Mouse (Mus musculus) left cerebral cortex, postnatal 36 days (tissue): ENCODE measurements at regions not wholly inside any gene's neighbourhood (a gene's known extent, or its start where the extent isn't known, plus 50 kb on each side); places are given as distances from the start of the nearest gene placed in this dataset.

Source experiments
- DNase-seq, 2 experiments: peaks; one replicate each; pipeline ENCODE4 v3.0.0; 2021 to 2022; ENCODE audit warnings: low spot score in 2 of 2, mixed read lengths in 1 of 2
- intact Hi-C: fragments of 180-260 bp; cut with DNase I; formaldehyde crosslinking; loops from one replicate; pipeline ENCODE4 v1.15.1; 2025

DNA sequence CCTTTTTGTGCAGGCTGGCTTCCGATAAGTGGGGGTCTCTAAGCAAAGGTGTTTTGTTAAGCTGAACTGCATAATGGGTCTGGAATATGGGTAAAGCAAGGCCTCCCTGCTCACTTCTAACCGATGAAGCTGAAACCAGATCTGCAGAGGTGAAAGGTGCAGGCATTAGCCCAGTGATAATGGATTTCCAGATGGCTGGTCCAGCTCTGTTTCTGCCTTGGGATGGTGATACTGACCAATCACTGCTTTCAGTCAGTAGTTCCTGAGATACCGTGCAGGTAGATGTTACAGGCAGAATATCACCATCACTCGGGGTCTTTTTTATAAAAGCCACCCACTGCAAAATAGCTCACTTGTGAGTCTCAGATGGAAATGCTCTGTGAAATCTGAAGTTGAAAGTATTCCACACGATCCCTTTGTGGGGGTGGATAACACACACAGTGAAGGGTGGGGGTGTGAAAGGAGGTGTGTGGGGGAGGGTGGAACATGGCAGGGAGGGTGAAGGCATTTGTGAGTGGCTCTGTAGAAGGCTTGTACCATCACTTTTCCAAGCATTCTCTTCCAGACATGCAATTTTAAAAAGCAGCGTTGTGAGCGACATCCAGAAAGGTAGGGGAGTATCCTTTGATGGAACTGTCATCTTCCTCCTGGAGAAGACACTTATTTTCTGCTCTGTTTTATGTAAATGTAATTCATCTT, 154.0 kb downstream of the Enc1 start:
- intact Hi-C loops, result loop anchor here (5.0 to 10.0 kb wide), 4 partner anchors 42 to 237 kb away; no protein-coding TSS in a partner anchor
- no peak for DNase-seq

DNA sequence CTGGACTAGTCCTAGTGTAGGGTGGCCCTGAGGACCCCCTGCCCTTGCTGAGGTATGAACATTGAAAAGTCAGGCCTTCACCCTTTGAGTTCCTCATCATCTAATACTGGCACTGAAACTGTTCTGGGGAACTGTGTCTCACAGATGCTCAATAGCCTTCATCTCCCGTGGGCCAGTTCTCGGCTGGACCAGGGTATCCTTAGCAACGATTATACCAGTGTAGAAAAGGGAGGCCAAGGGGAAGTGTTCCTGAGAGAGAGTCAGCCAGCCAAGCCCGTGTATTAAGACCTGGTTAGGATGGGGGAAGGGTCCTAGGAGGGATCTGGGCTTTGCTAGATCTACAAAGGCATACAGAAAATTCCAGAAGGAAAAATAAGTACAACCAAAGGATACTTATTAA, 153.2 kb downstream of the Enc1 start:
- DNase-seq, result no peak
- intact Hi-C loops, result loop anchor here (5.0 to 10.0 kb wide), 3 partner anchors 43 to 161 kb away; no protein-coding TSS in a partner anchor

DNA sequence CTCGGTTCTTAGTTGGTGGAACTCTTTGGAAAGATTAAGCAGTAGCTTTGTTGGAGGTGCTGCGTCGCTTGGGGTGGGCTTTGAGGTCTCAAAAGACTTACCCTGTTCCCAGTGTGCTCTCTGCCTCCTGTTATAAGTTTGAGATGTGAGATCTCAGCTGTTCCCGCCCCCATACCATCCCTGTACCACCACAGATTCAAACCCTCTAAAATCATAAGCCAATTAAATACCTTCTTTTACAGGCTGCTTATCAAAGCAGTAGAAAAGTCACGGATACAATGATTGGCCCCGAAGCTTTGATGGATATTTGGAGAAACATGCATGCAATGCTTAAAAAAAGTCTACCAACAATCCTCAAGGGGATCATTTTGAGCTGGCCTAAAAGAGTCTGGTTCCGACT, 152.6 kb downstream of the Enc1 start:
- intact Hi-C loops, result loop anchor here (5.0 to 10.0 kb wide), 3 partner anchors 44 to 161 kb away; no protein-coding TSS in a partner anchor
- no peak for DNase-seq

DNA sequence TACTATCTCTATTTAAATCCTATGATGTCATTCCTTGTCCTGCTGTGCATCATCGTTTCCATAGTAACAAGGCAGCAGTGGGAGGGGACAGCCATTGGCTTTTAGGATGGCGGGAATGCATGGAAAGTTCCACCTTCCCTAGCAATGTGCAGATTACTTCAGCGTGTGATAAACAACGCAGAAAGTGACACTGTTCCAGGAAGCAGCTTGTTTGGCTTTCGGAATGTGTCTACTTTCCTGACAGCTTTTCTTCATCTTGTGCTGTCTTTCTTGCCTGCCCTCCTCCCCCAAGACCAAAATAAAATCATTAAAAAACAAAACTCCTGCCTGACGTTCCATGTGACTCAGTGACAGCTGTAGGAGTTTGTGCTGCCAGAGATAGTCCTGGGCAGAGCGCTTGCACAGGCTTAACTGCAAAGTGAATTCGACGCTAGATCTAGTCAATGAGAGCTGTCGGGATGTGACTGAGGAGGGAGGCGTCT, 149.6 kb downstream of the Enc1 start:
- intact Hi-C loops, result loop anchor here (5.0 to 10.0 kb wide), 3 partner anchors 47 to 164 kb away; no protein-coding TSS in a partner anchor
- DNase-seq, result peak; percentile 70 to 80

DNA sequence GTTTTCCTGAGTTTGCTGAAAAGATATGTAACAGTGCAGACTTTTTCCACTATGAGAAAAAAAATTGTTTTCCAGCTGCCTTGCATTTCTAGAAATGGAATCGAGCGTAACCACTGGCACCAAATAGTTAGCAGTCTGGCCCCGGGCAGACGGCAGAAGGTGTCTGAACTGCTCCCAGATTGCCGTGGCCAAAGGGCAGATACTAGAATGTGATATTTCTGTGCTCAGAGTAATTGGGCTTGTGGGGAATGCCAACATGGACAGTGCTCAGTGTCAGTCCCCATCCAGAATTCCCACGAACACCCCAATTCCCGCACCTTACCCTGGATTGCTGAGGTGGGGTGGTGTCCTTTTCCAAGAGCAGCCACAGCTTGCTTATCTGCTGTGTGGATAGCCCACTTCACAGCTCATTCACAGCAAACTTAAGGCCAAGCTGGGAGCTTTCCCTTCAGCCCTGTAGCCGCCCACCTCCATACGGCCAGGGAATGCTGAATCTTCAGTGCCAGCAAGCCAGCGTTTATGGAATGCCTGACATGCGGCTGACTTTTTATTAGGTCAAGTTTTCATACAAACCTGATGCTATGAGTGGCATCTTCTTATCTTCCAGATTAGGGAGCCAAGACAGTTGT, 148.1 kb downstream of the Enc1 start:
- intact Hi-C loops, result loop anchor here (10.0 kb wide), 1 partner anchor 546 kb away; no protein-coding TSS in a partner anchor
- DNase-seq, result peak; percentile 36 to 43

DNA sequence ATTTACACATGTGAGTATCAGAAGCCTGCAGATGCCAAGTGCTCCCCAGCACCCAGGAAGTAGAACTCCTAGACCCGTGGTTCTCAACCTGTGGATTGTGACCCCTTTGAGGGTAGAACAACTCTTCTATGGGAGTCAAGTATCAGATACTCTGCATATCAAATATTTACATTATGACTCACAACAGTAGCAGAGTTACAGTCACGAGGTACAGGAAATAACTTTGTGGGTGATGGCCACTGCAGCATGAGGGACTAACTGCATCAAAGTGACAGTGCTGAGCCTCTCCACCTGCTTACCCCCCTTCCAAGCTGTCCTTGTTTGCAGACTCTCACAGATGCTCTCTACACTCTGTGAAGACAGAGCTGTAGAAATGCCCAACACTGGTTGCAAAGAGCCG, 145.6 kb downstream of the Enc1 start:
- no peak for DNase-seq
- intact Hi-C loops, result loop anchor here (10.0 kb wide), 1 partner anchor 548 kb away; no protein-coding TSS in a partner anchor

DNA sequence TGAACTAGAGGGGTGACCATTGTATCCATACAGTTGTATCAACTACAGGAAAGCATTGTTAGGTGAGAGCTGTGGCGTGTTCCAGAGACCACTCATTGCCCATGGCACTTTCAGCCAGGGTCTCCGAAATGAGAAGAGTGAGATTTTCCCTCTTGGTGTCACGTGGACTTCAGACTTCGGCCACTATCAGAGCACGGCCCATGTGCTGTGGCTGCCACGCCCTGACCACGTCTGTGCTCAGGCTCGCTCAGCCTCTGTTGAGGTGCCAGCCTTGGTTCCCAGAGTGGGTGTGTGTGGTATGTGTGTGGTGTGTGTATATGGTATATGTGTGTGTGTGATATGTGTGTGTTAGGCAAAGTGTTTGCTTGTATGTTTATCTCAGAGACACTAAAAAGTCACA, 144.6 kb downstream of the Enc1 start:
- intact Hi-C loops, result loop anchor here (10.0 kb wide), 1 partner anchor 549 kb away; no protein-coding TSS in a partner anchor
- no peak for DNase-seq

DNA sequence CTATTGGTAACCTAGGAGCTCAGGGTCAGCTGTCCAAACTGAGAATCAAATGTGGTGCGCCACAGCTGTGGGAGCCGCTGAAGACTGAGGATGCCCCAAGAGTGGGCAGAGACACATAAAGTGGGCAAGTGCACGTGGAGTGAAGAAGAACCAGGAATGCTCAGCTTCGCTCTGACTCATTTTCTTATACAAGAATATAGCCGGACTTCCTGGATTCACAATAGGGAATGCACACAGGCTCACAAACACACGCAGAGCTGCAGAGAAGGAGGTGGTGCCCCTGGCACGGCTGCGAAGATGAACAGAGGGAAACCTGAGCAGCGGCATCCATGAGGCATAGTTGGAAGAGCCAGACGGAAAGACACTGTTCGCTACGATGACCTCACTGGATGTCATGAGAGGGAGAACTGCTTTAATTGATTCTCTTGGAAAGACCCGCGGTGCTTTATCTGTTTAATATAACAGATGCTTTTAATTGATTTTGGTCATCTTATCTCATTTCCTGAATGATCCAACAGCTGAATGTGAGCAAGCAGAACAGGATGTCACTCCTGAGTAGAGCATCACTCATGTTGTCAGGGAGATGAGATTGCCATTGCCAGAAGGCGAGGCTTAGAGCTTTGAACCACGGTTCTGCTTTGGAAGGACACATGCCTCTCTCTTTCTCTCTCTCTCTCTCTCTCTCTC, 143.3 kb downstream of the Enc1 start:
- intact Hi-C loops, result loop anchor here (10.0 kb wide), 1 partner anchor 551 kb away; no protein-coding TSS in a partner anchor
- DNase-seq, result no peak

DNA sequence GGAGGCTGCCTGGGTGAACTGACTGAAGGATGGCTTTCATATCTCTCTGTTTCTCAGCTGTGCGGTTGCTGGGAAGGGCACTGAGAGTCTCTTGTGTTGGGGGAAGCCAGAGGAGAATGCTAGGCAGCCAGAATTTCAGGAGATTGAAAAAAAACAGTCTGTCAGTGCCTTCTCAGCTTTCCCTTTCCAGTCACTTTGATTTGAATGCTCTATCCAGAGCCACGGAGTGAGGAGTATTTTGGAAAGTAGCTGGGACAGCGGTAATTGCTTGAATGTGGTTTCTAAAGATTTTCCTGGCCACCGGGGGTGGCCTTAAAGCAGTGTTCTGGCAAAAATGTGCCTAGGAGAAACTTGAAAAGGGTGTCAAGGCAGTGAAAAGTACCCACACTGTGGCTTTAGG, 142.4 kb downstream of the Enc1 start:
- DNase-seq, result no peak
- intact Hi-C loops, result loop anchor here (10.0 kb wide), 1 partner anchor 551 kb away; no protein-coding TSS in a partner anchor

DNA sequence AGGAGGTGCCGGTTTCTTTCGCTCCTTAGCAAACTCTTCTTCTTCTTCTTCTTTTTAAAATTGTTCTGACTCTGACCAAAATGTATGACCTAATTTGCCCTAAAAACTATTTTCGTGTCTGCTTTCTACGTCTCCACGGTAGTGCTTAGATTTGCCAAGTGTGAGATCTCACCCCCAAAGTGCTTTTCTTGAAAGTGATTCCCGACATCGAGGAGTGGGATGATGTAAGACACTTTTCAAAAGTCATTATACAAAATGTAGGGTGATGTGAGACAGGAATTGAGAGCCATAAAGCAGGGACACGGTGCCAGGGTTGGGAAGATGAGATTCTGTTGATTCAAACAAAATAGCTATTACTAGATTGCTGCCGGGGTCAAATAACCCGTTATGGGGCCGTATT, 139.5 kb downstream of the Enc1 start:
- intact Hi-C loops, result loop anchor here (10.0 kb wide), 1 partner anchor 554 kb away; no protein-coding TSS in a partner anchor
- DNase-seq, result no peak

DNA sequence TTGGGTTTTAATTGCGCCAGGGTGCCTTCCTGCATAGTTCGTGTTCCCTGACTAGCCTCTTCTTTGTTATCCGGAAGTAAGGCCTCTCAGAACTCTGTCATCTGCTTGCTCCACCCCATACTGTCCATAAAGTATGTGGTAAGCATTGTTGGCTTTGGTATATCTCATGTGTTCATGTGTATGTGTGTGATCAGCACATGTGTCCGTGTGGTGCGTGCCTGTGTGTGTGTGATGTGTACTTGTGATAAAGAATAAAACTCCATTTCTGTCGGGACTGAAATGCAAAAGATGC, 135.3 kb downstream of the Enc1 start:
- no peak for DNase-seq
- intact Hi-C loops, result no loop called here

DNA sequence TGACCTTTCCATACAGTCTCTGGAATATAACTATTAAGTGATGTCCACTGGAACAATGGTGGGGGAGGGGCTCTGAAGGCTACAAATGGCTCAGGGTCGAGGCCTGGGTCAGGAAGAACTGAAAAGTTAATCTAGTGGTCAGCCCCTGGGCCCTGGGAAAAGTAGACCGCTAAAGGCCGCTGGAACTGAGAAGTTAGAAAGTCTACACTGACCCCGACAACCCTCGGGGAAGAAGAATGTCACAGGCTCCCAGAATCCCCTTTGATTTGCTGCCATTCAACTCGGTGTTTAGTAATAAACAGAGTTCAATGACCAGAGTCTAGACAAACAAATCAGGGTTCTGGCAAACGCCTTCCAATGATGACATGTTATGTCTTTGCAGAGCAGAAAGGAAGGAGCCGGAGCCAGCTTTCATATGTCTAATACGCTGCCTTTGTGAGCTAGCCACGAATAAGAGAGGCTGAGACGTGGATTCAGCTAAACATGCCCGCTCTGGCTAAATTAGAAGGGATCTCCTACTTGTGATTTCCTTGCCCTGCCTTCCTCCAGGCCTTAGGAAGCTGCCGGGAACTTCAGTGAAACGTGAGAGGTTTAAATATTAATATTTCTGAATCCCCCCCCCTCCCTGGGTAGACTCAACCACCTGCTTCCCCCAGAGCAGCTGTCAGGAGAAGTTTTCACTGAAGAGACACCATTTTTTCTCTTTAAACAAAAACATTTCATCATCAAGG, 134.8 kb downstream of the Enc1 start:
- no peak for DNase-seq
- intact Hi-C loops, result no loop called here

DNA sequence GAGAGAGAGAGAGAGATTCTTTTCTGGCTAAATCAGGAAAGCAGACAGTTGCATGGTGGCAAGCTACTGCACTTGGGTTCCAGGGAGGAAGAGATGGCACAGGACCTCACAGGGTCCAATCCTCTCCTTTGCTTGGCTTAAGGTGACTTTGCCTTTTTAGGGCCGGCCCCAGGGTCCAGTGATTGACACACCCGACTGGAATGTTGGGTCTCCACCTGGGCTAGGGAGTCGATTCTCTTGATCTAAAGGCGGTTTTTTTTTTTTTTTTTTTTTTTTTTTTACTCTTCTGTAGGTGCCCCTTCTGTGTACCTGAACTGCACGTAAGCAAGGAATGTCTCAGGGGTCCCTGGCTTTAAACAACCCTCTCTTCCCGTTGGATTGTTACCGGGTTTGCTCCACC, 131.4 kb downstream of the Enc1 start:
- intact Hi-C loops, result no loop called here
- no peak for DNase-seq

DNA sequence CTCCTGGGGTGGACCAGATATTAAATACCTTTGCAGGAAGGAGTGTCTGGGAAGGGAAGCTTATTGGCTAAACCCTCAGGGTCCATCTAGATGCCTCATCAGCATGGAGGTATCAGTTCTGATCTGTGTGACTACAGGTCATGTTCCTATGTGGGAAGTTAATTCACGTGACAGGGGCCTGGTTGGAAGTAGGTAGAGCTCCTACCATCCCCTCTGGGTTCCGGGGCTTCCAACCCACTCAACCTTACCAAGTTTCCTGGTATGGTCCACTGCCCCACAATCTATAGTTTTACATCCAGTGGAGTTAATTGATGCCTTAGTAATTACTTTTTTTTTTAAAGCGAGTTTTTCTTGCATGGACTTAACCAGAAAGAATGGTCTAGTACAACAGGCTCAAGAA, 130.3 kb downstream of the Enc1 start:
- DNase-seq, result no peak
- intact Hi-C loops, result no loop called here

DNA sequence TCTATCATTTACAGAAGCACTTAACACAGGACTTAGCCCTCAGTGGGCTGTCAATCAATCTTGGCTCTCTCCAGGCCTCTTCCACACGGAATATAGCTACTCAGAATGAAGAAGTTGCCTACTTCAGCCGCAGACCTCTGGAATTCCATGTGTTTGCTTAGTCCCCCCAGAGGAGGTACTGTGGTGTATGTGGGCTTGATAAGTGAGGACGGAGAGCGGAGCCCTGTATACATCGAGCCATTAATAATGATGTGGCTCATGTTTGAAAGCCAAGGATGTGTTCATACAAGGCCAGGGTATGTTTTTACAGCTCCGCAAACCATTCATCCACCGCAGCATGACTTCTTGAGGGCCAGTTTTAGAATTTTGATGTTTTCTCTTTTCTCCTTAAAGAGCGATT, 125.8 kb downstream of the Enc1 start:
- intact Hi-C loops, result no loop called here
- DNase-seq, result no peak

DNA sequence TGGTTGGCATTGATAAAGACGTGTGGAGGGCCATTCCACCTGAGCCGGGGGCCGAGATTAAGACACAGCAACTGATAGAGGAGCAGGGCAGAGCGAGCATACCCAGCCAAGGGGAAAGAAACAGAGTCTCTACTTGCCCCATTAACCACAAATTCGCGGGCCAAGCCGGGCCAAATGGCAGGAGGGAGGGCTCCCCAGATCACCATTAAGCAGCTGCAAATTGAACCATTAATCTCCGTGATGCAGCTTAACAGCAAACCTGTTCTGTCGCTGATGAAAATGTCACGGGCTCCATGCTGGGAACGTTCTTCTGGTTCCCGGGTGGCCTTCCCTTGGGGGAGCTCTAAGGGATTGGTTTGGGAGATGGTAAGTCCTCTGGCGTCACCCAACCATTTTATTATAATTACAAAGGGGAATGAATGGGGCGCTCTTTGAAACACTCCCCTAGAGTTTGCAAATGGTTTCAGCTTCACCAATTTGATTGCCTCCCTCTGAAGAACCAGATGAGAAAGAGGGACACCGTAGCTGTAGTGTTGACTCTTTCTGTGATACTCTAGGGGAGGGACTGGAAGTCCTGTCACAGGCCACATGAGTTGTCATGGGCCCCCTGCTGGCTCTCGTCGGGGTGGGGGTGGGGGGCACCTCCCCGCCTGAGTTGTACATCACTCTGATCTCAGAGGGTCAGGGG, 124.8 kb downstream of the Enc1 start:
- intact Hi-C loops, result no loop called here
- DNase-seq, result no peak

DNA sequence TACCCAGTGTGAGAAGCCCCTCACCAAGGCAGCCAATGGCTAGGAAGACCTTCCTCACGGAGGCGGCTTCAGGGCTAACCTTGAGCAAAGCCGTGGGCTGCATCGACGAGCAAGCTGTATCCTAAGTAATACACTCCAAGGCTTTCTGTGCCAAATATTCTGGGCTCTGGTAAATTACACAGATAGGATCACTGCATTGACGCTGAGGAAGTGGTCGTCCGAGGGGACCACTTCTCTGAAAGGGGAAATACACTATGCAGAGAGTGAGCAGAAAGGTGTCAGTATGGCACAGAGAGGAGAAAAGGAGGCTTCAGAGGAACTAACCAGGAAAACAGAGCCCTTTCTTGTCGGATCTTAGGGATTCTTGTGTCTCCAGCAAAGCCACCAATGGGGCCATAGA, 124.1 kb downstream of the Enc1 start:
- intact Hi-C loops, result no loop called here
- no peak for DNase-seq

DNA sequence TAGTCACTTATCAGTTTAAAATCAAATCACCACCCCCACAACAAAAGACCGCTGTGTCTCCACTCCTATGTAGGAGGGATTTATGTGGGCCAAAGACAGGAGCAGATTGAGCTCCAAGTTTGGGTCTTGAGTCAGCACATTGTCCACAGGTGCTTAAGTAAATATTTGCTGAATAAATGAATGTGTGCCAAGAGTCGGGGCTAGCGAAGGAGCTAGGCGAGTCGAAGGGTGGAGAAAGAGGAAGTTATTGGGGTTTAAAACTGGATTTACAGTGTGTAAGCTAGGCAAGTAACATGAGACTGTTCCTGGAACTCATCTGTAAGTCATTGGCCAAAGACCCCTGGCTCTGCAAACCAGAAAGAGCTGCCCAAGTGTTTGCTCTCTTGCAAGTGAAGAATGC, 122.9 kb downstream of the Enc1 start:
- intact Hi-C loops, result no loop called here
- no peak for DNase-seq

DNA sequence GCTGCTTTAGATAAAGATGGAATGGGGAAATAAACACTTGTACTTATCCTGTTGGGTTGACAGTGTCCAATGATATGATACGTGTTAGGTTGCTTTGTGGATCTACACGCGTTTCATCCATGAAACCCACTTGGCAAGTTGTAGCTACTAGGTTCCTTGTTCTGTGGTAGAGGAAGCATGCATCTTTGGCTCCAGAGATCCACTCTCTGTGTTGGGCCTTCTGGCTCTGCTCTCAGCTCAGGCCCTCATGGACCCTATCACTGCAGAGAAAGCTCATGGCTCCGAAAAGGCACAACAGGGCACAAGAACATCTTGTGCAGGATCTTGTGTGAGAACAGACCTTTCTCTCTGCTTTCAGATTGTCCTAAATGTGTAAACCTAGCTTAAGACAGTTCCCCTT, 122.3 kb downstream of the Enc1 start:
- intact Hi-C loops, result no loop called here
- DNase-seq, result no peak
